Mouse (Mus musculus) gastrocnemius, postnatal 36 days (tissue): ENCODE data around the gene Itga11. TPM values are rescaled to one million over a fixed set of nuclear protein-coding genes. Genes with fewer than 3 reads are reported as not detected.
A peak's percentile ranks its signal among the peaks of the same experiment; 100 is the strongest.
"Not testable (repeated sequence)": the region's sequence is repeated elsewhere in the genome, so short reads cannot be mapped to it uniquely, and the experiment has no call there.

Experiments used
- DNase-seq, 2 experiments: peaks; one replicate each; pipeline ENCODE4 v3.0.0; 2022
- intact Hi-C: fragments of 180-260 bp; cut with DNase I; formaldehyde crosslinking; loops from one replicate; pipeline ENCODE4 v1.15.1; 2025
- long read RNA-seq, 2 experiments: library from polyadenylated mRNA; stranded (forward); transcript quantifications; one replicate each; pipeline ENCODE4 v2.0.0; 2021
- total RNA-seq, 2 experiments: library from RNA; stranded (reverse); gene quantifications; 2 replicates each; pipeline ENCODE4 v1.2.3; 2021

Gene Itga11
- total RNA-seq: 1 to 10 TPM; 3.2 to 3.3 TPM
- long read RNA-seq, experiment 1, partial matches to known transcripts: 1 of 5 reads
- long read RNA-seq, experiment 1, other reads (novel, unspliced or antisense): 4 of 5 reads
- long read RNA-seq, experiment 2, partial matches to known transcripts: 2 of 7 reads
- long read RNA-seq, experiment 2, other reads (novel, unspliced or antisense): 5 of 7 reads

DNA sequence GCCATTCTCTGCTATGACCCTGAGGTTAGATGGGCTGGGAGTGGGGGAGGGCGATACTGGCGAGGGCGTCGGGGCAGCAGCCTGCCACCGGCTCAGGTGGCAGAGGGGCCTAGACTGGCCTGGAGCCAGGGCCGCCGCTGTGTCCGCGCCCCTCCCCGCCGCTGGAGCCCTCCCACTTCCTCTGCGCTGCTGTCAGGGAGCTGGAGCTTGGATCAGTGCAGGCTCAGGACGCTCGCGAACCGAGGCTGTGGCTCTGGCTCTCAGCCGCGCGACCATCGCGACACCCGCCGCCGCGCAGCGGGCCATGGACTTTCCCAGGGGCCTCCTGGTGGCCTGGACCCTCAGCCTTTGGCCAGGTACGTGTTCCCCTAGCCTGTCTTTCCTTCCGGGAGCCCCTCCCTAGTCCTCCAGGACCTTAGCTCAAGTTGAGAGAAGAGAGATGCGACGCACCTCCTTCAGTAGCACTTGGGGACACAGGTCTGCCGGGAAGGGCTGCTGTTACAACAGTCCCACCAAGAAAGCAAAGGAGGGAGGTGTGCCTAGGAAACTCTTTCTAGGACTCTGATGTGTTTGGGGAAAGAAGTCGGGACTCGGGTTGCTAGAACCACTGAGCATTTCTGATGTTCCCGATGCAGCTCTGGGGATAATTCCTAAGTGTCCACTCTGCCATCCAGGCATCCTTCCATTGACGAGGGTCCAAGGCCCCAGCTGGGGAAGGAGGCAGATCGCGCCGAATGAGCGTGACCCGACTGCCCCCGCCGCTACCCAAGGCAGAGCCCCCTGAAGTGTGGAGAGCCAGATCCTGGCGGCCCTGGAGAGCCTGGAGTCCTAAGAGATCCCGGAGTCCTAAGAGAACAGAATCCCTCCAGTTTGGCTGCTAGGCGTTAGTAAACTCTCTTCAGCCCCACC is at the start of gene Itga11:
Gene Itga11 (plus strand): TSS at position 186 of the 909 bp plus-strand sequence.
- intact Hi-C loops: no loop called here

DNA sequence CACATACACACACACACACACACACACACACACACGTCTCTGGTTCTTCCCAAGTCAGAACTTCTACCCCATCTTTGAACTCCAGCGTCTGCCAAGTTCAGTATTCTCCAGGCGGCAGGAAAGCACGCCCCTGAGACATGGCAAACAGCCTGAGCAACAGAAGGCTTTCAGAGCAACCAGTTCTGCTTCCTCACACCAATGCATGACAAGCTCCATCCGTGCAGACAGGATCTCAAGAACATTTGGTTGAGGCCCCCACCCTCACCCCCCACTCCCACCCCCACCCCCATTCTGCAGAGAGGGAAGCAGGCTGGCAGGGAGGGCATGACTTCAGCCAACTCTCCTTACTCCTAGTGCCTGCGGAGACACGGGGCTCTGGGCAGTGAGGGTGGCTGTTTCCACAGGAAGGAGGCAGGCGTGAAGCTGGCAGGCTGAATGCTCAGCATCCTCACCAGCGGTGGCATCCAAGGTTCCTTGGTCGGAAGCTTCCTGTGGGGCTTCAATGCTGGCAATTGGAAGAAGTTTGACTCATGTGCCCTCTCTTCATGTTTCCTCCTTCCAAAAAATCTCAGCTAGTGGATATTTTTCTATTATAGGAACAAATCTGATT is 46.9 kb upstream of the Itga11 start:
- DNase-seq: no peak
- intact Hi-C loops: no loop called here

More for the DNA sequence above, at the start of gene Itga11:
- DNase-seq: peak; percentile 19 to 45

DNA sequence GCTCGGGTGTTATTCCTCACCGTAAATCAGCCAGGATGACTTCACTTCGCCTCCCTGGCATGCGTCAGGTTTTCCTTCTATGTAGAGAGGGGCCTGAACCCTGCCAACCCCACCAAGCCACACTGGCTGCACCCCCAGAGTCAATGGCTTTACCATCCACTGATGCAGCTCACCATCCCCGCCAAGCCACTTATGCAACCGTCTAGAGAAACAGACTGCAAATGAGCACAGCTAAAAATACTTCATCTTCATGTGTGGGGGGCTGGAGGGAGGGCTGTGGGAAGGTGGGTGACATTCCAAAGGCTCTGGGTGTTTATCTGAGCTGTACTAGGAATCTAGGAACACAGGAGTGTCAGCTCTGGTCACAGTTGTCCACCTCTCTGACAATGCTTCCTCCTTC is 45.2 kb upstream of the Itga11 start:
- DNase-seq: peak in 1 of 2 experiments; percentile 20
- intact Hi-C loops: no loop called here

DNA sequence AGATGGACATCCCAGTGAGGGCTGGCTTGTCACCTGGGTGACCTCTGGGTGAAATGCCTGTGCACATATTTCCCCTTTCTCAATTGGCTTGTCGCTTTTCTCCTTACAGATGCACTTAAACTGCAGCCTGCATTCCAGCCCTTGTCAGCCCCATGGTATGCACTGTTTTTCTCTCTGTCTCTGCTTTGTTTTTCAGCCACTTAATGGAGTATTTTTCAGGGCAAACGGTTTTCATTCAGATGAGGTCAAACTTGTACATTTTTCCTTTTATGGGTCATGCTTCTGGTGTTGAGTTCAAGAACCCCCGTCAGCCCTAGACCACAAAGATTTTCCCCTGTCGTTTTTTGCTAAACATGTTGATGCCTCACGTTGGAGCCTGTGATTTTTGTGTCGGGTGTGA is 39.6 kb upstream of the Itga11 start:
- intact Hi-C loops: no loop called here
- no peak for DNase-seq

DNA sequence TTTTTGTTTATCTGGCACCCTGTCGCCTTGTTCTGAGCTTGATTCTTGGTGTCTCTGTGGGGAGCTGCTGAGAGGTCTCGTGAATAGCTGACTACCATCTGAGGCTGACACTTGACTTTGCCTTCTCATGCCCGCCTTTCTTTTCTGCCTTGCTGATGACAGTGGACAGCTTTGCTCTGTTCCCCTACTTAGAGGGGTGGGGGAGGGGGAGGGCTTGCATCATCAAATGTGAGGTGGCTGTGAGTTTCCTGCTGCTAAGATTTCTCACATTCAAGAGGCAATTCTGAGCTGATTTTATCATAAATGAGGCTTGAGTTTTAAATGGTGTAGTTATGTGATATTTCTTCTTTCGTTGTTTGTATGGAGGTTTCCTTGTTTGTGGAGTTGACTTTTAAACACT is 37.9 kb upstream of the Itga11 start:
- intact Hi-C loops: no loop called here

DNA sequence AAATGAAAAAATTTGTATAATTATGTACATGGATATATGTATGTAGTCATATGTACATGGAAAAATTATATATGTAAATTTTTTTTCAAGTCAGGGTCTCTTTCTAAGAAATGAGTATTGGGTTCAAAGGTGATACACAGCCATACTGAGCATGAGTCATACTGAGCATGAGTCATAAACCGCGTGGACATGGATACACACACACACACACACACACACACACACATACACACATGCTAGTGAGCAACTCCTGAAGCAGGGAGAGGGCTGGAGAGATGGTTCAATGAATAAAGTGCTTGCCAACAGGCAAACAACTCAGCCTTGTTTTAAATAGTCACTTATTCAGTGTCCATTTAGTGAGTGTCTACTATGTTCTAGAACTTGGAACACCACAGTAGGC is 37.4 kb upstream of the Itga11 start:
- no peak for DNase-seq
- intact Hi-C loops: no loop called here

More for the DNA sequence above, 37.9 kb upstream of the Itga11 start:
- no peak for DNase-seq

DNA sequence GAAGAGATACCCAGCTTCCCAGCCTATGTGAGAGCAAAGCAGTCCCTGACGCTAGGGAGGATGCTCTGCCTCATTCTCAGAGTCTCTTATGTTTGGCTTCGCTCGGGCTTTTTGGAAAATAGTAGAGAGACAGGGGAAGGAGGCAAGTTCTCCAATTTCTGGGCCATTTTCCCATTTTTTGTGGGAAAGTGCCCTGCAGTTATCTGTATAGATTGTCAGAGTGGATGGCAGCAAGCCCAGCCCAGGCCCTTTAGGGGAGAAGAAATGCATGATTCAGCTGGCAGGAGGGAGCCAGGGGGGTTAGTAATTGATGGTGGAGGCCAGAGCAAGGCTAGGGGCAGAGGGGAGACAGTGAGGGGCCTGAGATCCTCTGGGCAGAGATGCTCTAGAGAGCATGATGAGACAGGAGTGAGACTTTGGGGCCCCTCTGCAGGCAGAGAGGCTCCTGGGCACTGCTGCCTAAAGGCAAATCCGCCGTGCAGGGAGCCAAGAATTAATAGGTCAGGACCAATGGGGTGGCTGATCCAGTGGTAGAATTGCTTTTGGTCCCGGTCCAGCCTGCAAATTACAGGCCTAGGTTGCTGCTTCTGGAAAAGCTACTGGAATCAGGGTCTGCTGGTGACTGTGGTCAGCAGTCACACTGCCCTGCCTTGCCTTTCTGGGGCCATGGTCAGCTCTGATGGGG is 31.8 kb upstream of the Itga11 start:
- DNase-seq: no peak
- intact Hi-C loops: no loop called here

DNA sequence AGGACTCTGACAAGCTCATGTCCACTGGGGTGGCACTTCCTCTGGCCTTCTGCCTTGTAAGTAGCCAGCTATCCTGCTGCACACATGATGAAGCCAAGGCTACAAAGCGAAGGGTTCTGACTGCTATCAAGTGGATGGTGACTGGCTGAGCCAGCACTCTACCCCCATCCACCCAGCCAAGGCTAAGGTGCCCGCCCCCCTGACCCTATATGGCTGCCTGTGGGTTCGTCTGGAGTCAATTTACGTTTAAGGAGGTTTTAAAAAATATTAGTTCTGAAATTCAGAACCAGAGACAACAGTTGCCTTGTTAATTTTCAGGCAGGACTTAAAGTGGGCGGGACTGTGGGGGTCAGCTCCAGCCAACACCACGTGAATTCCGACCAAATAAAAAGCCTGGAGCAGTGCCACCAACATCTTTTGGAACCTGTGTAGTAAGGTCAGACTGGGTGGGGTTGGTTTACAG is 30.9 kb upstream of the Itga11 start:
- DNase-seq: no peak
- intact Hi-C loops: no loop called here

DNA sequence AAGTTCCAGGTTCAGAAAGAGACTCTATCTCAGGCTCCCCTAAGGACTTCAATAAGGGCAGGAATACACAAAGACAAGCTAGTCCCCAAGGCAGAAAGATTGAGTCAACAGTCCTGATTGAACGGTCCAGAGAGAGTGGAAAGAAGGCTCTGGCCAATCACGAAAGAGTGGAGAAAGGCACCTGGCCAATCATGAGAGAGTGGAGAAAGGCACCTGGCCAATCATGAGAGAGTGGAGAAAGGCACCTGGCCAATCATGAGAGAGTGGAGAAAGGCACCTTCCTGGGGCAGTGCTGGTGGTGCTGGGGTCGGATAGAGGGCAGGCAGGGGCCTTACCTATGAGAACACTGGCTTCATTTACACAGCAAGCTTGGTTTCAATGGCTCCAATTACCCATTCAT is 28.2 kb upstream of the Itga11 start:
- DNase-seq: no peak
- intact Hi-C loops: no loop called here

DNA sequence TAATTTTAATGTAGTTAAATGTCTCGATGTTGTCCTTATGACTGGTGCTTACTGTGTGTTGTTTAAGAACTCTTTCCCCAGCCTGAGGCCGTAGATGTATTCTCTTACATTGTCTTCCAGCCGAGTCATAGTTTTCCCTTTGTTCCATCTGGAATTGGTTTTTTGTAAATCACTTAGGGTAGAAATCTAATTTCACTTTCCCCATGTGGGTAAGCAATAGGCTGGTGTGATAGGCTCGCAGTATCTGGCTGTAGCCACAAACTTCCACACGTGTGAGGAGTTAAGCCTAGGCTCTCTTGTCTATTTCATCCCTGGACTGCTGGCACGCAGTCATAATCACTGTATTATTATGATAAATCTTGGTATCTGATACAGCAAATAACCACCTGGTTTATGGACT is 26.9 kb upstream of the Itga11 start:
- DNase-seq: no peak
- intact Hi-C loops: no loop called here

DNA sequence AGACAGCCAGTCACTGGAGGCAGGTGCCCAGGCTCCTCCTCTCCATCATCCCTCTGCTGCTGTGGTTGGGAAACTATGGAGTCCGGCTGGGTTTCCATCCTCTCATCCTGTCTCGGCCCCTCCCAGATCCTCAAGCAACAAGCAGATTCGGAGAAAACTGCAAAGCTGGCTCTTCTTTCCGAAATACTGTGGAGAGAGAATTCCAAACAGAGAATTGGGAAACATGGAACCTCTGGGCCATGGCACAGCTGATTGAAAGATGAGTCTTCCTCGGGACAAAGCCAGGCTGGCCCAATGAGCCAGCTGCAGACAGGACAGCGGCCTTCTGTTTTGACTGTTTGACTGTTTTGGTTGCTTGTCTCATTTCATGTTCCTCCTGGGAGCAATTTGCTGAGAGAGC is 23.3 kb upstream of the Itga11 start:
- intact Hi-C loops: no loop called here
- DNase-seq: peak; percentile 40 to 41

DNA sequence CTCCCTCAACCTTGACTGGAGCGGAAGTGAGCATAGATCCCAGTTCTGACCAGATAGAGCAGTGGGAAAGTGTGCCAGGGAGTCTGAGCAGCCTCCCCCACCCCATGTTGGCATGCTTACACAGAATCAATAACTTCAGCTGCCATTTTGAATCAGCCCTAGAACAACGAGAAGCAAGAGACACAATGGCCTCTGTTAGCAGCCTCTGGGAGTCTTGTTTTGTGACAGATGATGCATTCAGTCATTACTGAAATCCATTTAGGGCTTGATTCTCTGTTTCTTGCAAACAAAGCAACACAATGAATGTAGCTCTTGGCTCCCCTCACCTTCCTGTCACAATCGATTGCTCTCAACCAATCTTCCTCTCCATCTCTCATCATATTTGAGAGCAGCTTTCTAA is 19.6 kb upstream of the Itga11 start:
- no peak for DNase-seq
- intact Hi-C loops: no loop called here

DNA sequence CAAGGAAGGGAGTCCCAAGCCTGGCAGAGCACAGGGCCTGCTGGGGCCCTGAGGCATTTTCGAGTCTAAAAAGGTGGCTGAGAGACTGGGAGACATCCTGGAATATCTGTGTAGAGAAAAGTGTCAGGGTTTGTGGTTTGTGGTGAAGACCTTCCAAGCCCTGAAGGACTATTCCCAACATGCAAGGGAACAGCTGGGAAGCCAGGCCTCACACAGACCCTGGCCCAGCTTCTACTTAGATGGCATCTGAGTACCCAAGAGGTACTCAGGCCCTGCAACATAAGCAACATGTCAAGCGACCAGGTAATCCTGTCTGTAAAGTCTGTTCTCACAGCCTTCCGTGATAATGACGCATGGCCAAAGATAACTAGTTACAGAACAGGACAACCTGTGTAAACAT is 18.6 kb upstream of the Itga11 start:
- intact Hi-C loops: no loop called here
- DNase-seq: no peak

DNA sequence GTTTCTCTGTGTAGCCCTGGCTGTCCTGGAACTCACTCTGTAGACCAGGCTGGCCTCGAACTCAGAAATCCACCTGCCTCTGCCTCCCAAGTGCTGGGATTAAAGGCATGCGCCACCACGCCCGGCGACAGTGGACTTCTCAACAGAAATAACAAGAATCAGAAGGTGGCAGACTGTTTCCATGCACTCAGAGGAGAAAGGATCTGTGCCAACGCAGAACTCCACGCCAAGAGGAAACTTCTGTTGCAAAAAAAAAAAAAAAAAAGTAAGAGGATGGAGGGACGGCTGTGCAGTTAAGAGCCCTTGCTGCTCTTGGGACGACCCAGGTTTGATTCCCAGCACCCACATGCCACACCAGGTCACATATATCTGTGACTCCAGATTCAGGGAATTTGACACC is 16.7 kb upstream of the Itga11 start:
- DNase-seq, intact Hi-C loops: not testable (repeated sequence)

DNA sequence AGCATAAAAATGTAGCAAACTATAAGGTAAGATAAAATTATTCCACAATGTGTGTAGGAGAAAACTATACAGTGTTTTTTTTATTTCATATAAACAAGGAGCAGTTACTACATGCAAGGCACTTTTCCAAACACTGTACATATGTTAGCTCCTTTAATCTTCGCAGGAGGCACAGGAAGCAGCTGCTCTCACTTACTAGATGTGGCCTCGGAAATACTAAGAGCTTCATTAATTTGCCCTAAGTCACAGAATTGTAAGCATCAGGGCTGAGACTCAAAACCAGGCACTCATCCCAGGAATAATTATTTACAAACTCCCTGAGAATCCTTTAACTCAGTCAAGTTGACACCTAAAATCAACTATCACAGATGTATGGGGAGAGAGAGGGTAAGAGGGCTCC is 14.2 kb upstream of the Itga11 start:
- DNase-seq: no peak
- intact Hi-C loops: no loop called here

DNA sequence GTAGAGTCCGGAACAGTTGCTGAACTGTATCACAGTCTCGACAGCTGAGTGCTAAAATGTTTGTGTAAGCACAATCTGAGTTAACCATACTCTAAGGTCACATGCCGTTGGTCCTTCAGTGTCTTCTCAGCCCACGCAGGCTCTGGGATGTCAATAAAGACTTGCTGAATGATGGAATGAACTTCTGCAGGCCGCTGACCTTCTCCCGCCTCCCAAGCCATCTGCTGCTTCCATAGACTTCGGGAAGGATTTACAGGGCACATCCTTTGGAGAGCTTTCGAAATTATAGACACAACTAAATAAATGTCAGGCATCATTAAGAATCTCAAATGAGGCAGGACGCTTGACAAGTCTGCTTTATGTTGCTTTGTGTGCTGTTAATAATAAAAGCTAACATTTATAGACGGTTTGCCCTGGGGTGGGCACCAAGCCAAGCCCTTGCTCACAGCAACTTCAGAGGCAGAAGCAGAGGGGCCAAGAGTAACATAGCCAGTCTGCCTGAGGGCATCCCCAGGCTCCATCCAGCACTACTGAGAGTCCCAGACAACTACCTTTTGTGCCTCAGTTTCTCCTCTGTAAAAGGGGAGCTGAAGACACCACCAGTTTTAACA is 13.4 kb upstream of the Itga11 start:
- intact Hi-C loops: no loop called here
- DNase-seq: no peak

DNA sequence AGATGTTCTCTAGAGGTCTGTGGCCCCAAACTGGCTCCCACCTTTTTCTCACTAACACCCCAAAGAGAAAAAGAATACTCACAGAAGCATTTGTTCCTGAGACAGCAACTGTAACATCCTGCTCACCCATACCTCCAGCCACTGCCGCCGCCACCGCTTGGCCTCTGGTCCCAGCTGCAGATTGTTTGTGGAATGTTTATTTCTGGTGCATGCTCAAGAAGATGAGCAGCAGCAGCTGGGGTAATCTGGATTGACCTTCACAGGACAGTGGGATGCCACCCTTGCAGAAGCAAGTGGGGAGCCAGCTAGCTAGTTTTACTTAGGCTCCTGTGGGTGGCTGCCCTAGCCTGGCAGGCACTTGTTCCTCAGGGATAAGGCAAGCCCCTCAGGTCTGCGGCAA is 11.7 kb upstream of the Itga11 start:
- no peak for DNase-seq
- intact Hi-C loops: no loop called here

DNA sequence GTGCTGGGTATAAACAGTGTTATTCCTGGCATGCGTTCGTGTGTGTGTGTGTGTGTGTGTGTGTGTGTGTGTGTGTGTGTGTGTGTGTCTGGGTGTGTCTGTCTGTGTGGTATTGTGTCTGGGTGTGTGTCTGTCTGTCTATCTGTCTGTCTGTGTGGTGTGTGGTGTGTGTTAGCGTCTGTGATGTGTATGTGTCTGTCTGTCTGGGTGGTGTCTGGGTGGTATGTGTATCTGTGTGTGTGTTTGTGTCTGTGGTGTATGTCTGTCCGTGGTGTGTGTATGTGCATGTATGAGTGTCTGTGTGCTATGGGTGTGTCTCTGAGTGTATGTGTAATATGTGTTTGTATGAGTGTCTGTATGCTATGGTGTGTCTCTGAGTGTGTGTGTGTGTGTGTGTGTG is 9.1 kb upstream of the Itga11 start:
- intact Hi-C loops: no loop called here
- no peak for DNase-seq

DNA sequence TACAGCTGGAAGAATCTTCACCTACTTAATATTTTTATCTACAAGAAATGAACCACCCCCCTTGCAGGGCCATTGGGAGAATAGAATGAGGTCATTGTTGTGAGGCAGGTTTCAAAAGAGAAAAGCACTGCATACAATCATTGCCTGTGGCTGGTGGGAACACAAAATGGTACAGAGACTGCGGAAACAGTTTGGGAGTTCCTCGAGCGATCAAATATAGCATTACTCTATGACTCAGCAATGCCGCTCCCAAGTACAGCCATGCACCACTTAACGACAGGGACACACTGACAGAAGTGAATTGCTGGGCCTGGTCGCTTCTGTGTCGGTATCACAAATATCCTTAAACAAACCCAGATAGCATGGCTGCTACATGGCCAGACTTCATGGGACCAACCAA is 4.4 kb upstream of the Itga11 start:
- intact Hi-C loops: no loop called here
- DNase-seq: no peak

DNA sequence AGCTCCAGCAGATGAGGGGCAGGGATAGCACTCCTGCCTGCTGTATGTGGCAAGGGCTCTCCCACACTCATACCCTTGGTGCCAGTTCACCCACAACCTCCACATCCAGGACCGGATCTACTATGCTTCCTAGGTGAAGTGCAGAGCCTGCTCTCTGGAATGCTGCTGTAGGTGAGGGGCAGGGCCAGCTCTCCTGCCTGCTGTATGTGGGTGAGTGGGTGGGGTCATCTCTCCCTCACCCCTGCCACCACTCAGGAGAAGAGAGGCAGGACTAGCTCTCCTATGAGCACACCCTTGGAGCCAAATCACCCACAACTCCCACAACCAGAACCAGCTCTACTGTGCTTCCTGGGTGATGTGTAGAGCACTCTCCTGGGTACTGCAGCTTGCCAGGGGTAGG is 2.5 kb upstream of the Itga11 start:
- intact Hi-C loops: no loop called here
- DNase-seq: no peak
